Mouse (Mus musculus) liver, embryonic 16.5 days (tissue): Measurements from ENCODE around the gene Amigo1. TPM values are rescaled to one million over a fixed set of nuclear protein-coding genes. Genes with fewer than 3 reads are reported as not detected.

Experiments used
- ATAC-seq: fragments of 200-750 bp; cut with Nextera tagmentation; 2 replicates; pipeline ENCODE4 v1.8.0; 2017; ENCODE audit warnings: low read depth, mild to moderate bottlenecking, moderate number of reproducible peaks, moderate library complexity
- H3K27ac ChIP-seq: fragments of 300-500 bp; sonication (generic); 2 replicates; pipeline ENCODE4 v1.5.1; 2014; ENCODE audit warnings: mild to moderate bottlenecking, low read length
- H3K27me3 ChIP-seq: fragments of 300-500 bp; sonication (generic); 2 replicates; pipeline ENCODE4 v1.6.1; 2014; ENCODE audit warnings: low read depth, low read length, mixed read lengths; ENCODE audit not compliant: control insufficient read depth, insufficient read depth
- H3K36me3 ChIP-seq: fragments of 300-500 bp; sonication (generic); 2 replicates; pipeline ENCODE4 v1.6.1; 2014; ENCODE audit warnings: mild to moderate bottlenecking; ENCODE audit not compliant: control insufficient read depth, insufficient read depth
- H3K4me1 ChIP-seq: fragments of 300-500 bp; sonication (generic); 2 replicates; pipeline ENCODE4 v1.6.1; 2014; ENCODE audit warnings: low read depth, low read length, mixed read lengths; ENCODE audit not compliant: control insufficient read depth
- H3K4me2 ChIP-seq: fragments of 300-500 bp; sonication (generic); 2 replicates; pipeline ENCODE4 v1.6.1; 2014; ENCODE audit warnings: low read depth, low read length, mixed read lengths
- H3K4me3 ChIP-seq: fragments of 300-500 bp; sonication (generic); 2 replicates; pipeline ENCODE4 v1.5.1; 2014; ENCODE audit warnings: low read depth, mild to moderate bottlenecking, low read length
- H3K9ac ChIP-seq: fragments of 300-500 bp; sonication (generic); 2 replicates; pipeline ENCODE4 v1.6.1; 2014; ENCODE audit warnings: low read depth, low read length
- H3K9me3 ChIP-seq: fragments of 300-500 bp; sonication (generic); replicated peaks from 2 replicates; pipeline ENCODE4 v1.6.1; 2016; ENCODE audit warnings: low read length; ENCODE audit not compliant: control insufficient read depth
- WGBS: fragments of 180-500 bp; shearing (Covaris S2); extraction: QIAGEN DNeasy Blood & Tissue Kit; methylation state at CpG from one replicate; pipeline ENCODE4 v1.1.7; 2014; ENCODE audit not compliant: insufficient replicate concordance; 5-methylcytosine and 5-hydroxymethylcytosine counted together
- polyA plus RNA-seq: library from polyadenylated mRNA; unstranded; fragments of >200 nt; fragmentation: Nextera tagmentation; extraction: Ambion mirVana; gene quantifications from 2 replicates; pipeline ENCODE4 v1.2.1, GENCODE M21; 2015

Gene Amigo1
- polyA plus RNA-seq, 1 experiment from 2014 or later: 0.61 TPM

DNA sequence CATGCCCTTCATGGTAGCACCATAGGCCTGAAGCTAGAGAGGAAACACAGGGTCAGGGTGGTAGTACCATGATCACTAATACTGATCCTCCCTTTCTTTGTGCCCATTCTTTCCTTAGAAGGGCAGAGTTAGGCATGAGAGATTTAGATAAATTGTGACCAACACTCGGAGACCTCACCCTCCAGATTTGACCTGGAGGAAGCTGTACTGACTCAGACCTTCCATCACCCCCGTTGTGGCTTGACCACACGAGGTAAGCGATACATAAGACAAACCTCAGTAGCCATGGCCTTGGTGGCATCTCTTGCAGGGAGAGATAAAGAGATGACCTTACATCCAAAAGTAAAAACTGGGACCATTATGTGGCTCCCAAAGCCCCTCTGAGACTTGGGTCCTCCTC lies 9.2 kb downstream of the Amigo1 start:
- H3K9me3 ChIP-seq: no peaks in the 10 kb centered on the region
- H3K9ac ChIP-seq: no peak overlapping the region
- no peak overlapping the region for H3K27ac ChIP-seq
- no peak overlapping the region for H3K4me3 ChIP-seq
- no peaks in the 10 kb centered on the region for H3K36me3 ChIP-seq
- H3K4me1 ChIP-seq: peaks cover 11% of the 10 kb centered on the region
- 72% methylated on average over 4 of the region's 4 CpGs for WGBS
- ATAC-seq: no peak
- no peak overlapping the region for H3K4me2 ChIP-seq
- H3K27me3 ChIP-seq: no peaks in the 10 kb centered on the region

DNA sequence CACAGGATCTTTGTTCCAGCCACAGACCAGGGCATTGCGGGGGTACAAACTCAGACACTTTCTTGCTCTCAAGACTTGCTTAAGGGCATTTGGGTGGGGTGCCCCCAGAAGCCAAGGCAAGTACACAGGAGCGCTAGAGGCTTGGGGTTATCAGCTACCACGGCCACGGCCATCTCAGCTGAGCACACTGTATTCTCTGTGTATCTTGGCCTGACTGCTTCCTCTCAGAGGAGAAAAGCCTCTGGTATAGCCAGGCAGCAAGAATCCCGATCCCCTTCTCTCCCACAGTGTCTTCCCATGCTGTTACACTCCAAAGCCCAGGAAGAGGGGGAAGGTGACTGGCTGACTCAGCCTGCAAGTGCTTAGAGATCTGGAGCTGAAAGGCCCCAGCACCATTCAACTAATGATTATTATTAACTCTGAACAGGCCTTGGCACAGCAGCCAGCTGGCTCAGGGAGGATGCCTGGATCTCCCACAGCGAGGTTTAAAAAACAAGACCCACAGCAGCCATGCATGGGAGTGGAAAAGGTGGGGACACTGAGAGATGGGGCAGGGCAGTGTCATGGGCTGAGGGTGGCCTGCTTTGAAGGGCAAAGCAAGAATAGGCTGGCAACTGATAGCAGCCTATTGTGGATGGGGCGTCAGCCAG lies 9.9 kb downstream of the Amigo1 start:
- Histone ChIP-seq H3K9ac (no peak overlapping the region), H3K4me2 (no peak overlapping the region), H3K27me3 (no peaks in the 10 kb centered on the region), H3K9me3 (no peaks in the 10 kb centered on the region), H3K4me3 (no peak overlapping the region), H3K27ac (no peak overlapping the region), H3K4me1 (peaks cover 15% of the 10 kb centered on the region), H3K36me3 (no peaks in the 10 kb centered on the region)
- 44% methylated on average over 7 of the region's 7 CpGs for WGBS
- ATAC-seq: no peak

DNA sequence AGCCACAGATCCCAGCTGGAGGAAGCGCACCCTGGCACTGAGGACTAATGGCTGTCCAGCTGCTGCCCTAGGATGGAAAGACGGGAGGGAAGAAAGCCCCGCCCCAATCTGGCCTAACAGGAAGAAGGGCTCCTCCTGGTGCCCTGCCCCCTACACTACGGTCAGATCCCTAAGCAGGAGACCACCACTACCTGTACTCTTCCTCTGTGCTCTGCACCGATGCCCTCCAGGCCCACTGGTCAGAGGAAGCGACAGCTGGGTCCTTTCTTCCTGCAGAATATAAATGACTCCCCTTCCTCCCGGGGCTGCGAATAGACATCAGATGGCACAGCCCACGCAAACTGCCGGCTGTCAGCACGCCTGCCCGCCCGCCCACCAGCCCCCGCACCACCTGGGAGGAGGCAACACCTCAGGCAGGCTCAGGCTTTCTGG lies 10.9 kb downstream of the Amigo1 start:
- H3K27me3 ChIP-seq: no peaks in the 10 kb centered on the region
- H3K4me2 ChIP-seq: no peak overlapping the region
- H3K27ac ChIP-seq: no peak overlapping the region
- H3K4me3 ChIP-seq: no peak overlapping the region
- H3K4me1 ChIP-seq: peaks cover 17% of the 10 kb centered on the region
- H3K9ac ChIP-seq: no peak overlapping the region
- H3K9me3 ChIP-seq: no peaks in the 10 kb centered on the region
- ATAC-seq: no peak
- 52% methylated on average over 14 of the region's 14 CpGs for WGBS
- H3K36me3 ChIP-seq: no peaks in the 10 kb centered on the region

DNA sequence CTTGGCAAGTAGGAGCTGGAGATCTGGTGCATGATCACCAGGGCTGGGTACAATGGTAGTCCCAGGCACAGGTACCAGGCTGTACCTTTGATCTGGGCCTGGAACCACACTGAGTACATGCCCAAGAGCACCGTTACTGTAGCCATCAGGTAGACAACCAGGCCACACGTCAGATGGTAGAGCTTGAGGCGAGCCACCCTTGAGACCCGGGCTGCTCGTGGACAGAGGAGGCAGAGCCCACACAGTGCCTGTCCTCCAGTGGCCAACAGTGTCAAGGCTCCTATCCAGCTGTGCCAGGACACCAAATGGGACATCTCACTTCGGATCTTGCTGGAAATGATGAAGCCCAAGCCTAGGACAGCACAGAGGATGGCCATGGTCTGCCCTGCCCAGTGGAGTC lies 13.1 kb downstream of the Amigo1 start:
- no peak overlapping the region for H3K4me3 ChIP-seq

DNA sequence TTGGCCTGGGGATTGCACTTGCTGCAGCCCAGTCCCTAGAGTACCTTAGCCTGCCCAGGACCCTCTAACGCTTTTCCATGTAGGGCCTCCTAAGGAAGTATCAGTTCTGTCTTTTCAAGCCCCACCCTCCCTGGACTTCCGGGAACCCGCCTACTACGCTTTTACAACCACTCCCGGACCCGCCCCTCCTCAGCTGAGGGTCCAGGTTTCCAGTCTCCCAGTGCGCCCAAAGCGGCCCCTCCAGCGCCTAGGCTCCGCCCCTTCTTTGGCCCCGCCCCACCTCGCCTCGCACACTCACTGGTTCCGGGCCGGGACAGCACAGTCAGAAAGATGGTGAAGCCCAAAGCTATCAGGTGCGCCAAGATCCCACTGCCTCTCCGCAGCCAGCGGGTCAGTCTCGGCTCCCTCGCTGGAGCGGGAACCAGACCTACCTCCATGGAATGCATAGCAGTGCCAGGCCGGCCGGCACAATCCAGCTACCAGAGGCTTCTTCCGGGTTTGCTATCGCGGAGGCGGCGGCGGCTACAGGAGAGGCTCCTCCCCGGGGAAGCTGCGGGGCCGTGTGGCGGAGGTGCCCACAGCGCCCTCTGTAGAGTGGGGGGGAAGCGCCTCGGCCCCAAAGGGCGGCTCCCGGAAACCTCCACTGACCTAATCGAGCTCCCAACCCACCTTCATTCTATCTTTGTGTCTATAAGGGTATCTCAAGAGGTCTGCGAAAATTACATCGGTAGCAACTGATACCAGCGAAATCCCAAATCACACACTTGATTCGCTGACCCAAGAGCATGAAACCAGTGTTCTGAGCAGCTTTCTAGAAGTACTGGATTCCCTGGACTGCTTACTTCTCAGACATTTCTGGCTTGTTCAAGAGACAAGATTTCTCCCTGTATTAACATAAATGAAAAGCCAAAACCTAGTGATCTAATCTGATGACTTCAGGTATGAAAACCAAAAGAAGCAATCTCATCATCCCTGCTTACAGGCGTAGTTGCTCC lies 14.5 kb downstream of the Amigo1 start, which contains the start of gene Cyb561d1:
Cyb561d1 (minus strand) TSS at position 884 of the 995 bp plus-strand sequence.
- Histone ChIP-seq H3K27me3 (no peaks in the 10 kb centered on the region), H3K4me3 (peak within 1 kb of the TSS; percentile 84), H3K9ac (peak within 1 kb of the TSS; percentile 81), H3K9me3 (no peaks in the 10 kb centered on the region), H3K27ac (peak within 1 kb of the TSS; percentile 95), H3K4me2 (peak within 1 kb of the TSS; percentile 69), H3K4me1 (peaks cover 17% of the 10 kb centered on the region), H3K36me3 (no peaks in the 10 kb centered on the region)
- WGBS: 2% methylated on average over 44 of the region's 44 CpGs
- peak; percentile 94 for ATAC-seq

More for the DNA sequence above, 13.1 kb downstream of the Amigo1 start:
- Histone ChIP-seq H3K4me1 (peaks cover 17% of the 10 kb centered on the region), H3K27me3 (no peaks in the 10 kb centered on the region), H3K4me2 (peak overlapping the region; percentile 69), H3K9ac (no peak overlapping the region), H3K36me3 (no peaks in the 10 kb centered on the region), H3K27ac (peak overlapping the region; percentile 95; the same call in 1 of the 2 replicates), H3K9me3 (no peaks in the 10 kb centered on the region)
- ATAC-seq: no peak
- WGBS: 87% methylated on average over 6 of the region's 6 CpGs

DNA sequence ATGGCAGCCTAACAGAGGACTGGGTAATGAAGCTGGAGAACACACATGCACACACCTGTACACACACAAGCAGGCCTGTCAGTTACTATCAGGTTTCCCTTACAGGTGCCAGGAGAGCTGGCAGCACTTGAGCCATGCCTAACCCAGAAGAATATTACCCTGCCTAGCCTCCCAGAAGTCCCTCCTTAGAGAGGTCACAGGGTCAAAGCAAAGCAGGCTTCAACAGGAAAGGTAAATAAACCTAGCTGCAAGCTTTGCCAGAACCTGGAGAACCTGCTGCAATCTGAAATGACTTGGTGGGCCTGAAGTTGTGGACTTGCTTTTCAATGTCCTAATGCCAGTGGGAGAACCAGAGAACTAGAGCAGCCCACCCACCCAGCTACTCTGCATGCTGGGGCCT lies 16.4 kb downstream of the Amigo1 start:
- no peak for ATAC-seq
- Histone ChIP-seq H3K27ac (no peak overlapping the region), H3K36me3 (no peaks in the 10 kb centered on the region), H3K27me3 (no peaks in the 10 kb centered on the region), H3K4me3 (no peak overlapping the region), H3K4me1 (peaks cover 15% of the 10 kb centered on the region), H3K9me3 (no peaks in the 10 kb centered on the region), H3K9ac (no peak overlapping the region), H3K4me2 (no peak overlapping the region)

DNA sequence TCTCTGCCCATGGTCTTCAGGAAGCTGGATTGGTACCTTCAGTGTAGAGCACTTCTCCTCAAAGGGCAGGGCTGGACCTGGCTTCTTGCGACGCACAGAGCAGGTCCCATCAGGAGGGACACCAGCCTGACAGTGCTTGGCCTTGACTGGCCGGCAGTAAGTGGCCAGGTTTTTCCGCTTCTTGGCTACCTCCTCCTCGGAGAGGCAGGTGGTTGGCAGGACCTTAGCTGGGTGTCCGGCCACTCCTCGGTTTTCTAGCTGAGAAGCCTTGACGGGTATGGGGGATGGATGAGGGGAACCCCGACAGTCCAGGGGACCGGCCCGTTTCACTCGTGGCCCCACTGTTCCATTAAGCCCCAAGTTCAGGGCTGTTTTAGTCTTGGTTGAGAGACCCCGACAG lies 17.1 kb downstream of the Amigo1 start:
- Histone ChIP-seq H3K4me3 (no peak overlapping the region), H3K27ac (no peak overlapping the region), H3K9me3 (no peaks in the 10 kb centered on the region), H3K36me3 (no peaks in the 10 kb centered on the region), H3K27me3 (no peaks in the 10 kb centered on the region), H3K9ac (no peak overlapping the region), H3K4me1 (peaks cover 15% of the 10 kb centered on the region), H3K4me2 (no peak overlapping the region)
- ATAC-seq: no peak
- 83% methylated on average over 13 of the region's 13 CpGs for WGBS

DNA sequence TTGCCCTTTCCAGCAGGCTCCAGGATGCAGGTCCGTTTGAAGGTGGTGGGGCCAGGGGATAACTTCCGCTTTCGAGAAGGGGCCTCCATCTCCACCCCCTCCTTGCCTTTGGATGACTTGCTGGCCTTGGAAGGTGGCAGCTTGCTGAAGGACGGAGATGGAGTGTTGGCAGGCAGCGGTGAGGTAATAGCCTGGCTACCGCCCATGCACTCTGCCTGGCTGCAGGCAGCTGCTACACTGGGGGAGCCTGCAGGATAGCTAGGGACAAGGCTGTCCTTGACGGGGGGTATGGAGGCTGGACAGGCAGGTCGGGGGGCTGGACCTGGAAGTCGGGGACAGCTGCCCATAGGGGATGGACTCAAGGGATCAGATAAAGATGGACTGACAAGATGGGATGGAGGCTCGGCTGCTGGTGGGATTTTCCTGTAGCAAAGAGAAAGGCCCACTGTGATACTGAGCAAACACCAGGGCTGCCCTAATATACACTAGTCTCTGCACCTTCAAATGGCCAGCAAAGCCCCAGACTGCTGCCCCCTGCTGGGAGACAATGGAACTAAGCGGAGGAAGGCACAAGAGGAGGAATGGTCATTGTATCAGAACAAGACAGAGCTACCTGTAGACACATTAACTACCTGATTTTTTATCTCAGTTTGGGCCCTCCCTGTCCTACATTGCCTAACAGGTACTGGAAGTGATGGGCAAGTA lies 17.6 kb downstream of the Amigo1 start:
- Histone ChIP-seq H3K36me3 (no peaks in the 10 kb centered on the region), H3K4me2 (no peak overlapping the region), H3K9me3 (no peaks in the 10 kb centered on the region), H3K9ac (no peak overlapping the region), H3K27me3 (no peaks in the 10 kb centered on the region), H3K27ac (no peak overlapping the region), H3K4me1 (peaks cover 15% of the 10 kb centered on the region), H3K4me3 (no peak overlapping the region)
- ATAC-seq: no peak
- WGBS: 72% methylated on average over 11 of the region's 11 CpGs
